Mouse (Mus musculus): ENCODE measurements at regions not wholly inside any gene's neighbourhood (a gene's known extent, or its start where the extent isn't known, plus 50 kb on each side); places are given as distances from the start of the nearest gene placed in this dataset.

- DNase-seq (ENCODE audit: low read depth in 2 of 2, low spot score in 2 of 2) = no peak
Measured at GRCm38 (mm10) chr16:5382228-5382884, 126.6 kb upstream of the Eef2kmt start.

DNA sequence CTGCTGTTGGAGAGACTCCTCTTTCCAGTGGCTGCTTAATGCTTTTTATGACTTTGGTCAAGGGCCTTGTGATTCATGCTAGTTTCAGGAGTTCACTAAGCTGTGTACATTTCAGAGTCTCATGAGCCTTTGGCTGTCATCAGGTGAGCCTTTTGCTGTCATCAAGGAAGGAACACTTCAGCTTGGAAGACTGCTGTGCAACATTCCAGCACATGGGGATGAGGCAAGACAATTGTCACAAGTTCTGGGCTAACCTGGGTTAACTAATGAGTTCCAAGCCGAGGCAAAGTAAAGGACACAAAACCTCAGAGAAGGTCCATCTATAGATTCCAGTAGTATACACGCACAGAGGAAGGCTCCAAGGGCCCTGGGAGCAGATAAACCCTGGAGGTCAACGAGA lies 124.8 kb upstream of the Eef2kmt start:
- DNase-seq (ENCODE audit: low read depth in 2 of 2, low spot score in 2 of 2) = no peak

DNA sequence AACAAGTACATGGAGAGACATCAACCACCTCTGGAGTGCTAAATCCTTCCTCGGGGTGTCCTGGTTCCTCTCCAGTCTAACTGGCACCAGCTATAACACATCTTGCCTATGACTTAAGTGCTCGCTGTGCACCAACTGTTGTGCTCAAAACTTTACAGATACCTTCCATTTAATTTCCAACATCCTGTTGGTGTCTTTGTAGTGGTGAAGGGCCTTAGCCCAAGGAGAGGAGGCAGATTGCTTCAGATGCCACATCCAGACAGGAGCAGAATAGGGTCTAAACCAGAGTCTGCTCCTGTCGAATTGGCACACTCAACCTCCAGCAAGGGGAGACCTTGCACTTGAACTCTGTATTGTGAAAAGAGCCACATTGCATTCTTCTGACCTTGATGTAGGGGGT lies 121.2 kb upstream of the Eef2kmt start:
- no peak for DNase-seq (ENCODE audit: low read depth in 2 of 2, low spot score in 2 of 2)

DNA sequence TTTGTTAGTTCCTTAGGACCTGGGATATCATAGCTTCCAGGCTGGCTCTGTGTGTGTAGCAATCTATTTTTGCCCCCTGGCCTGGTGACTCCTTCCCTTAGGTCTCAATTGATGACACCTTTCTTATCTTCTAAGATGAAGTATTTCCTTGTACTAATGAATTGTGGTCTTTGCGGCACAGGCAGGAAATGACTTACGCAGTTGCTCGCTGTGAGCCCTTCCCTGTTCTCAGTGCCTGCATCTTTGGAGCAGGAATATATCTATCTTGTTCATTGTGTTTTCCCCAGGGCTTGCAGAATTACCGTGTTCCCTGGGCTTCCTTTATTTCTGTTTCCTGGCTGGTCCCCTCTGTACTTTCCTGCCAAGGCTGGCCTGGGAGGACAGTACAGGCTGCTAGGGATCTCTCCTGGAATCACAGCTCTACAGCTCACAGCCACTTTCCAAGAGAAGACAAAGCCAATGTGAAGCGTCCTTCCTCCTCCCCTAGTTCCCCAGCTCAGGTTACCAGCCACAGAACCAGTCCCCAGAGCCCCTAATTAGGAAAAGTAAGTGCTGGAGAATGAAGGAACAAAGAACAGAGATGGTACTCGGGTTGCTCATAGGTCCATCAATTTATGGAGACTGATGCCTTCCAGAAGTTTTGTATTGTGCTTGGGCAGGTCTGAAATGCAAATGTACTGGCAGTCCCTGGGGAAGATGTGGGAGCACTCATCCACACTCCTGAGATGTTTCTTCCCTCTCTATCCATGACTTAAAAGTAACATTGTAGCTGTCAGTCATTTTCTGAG lies 119.2 kb upstream of the Eef2kmt start:
- DNase-seq (ENCODE audit: low read depth in 2 of 2, low spot score in 2 of 2) = no peak

DNA sequence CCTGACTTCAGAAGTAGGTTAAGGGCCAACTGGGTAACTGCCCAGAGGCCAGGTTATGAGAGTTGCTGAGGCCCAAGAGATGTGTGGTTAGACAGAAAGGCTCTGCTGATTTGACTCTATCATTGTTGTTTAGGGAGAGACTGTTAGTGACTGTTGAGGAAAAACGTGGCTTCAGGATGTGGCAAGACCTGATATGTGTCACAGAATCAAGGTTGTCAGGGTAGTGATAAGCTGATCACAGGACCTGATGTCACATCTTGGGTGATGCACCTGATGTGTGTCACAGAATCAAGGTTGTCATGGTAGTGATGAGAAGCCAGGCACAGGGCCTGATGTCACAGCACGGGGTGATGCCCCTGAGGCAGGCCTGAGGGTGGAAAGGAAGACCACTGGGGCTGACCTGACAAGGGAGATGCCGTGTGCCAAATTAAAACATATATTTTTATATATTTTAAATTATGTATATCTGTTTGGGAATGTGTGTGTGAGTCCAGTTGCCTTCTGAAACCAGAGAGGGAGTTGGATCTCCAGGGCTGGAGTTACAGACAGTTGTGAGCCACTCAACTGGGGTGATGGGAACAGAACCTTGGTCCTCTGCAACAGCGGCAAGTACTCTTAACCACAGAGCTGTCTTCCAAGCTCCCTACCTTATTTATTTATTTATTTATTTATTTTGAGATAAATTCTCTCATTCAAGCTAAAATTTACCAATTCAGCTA lies 115.6 kb upstream of the Eef2kmt start:
- DNase-seq (ENCODE audit: low read depth in 2 of 2, low spot score in 2 of 2) = no peak

- no peak for DNase-seq (ENCODE audit: low read depth in 2 of 2, low spot score in 2 of 2)
Measured at GRCm38 (mm10) chr16:5370496-5370895, 114.7 kb upstream of the Eef2kmt start.

DNA sequence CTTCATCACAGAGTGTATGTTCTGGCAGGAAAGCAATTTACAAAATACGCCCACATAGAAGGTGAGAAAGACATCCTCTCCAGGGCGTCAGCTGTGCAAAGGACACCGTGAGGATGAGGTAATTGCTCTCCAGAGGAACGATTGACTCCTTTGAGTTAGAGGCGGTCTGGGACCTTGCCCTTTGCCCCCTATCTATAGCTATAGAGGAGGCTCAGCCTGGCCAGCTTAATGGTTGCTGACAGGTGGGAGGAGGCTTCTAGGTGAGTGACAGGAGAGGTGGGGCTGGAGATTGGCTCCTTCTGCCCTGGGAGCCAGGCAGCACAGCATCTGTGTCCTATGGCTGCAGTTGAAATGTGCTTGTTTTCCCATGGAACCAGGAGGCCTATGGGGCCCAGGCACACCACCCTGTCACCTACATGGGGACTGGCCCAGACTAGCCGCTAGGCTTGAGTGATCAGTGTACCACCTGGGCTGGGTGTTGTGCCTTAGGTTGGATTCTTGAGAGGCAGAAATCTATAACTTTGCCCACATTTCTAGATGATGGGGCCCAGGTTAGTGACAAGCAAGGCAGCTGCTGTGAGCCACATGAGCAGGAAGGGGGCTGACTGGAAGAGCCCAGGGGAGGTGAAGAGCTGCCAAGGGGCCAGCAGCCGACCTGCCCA lies 113.2 kb upstream of the Eef2kmt start:
- DNase-seq (ENCODE audit: low read depth in 2 of 2, low spot score in 2 of 2) = no peak

DNA sequence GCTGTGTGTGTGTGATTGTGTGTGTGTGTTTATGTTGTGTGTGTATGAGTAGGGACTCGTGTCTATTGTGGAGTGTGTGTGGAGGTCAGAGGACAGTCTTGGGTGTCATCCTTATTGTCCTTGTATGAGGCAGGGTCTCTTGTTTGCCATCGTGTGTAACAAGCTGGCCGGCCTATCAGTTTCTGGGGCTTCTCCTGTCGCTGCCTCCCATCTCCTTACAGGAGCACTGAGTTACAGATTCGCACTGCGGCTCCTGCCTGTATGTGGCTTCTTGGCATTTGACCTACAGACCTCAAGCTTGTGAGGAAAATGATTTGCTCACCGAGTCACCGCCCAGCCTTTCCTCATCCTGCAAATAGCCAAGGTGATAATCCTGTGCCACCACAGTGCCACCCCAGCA lies 112.6 kb upstream of the Eef2kmt start:
- no peak for DNase-seq (ENCODE audit: low read depth in 2 of 2, low spot score in 2 of 2)

- no peak for DNase-seq (ENCODE audit: low read depth in 2 of 2, low spot score in 2 of 2)
Measured at GRCm38 (mm10) chr16:5367581-5368119, 111.9 kb upstream of the Eef2kmt start.

GRCm38 (mm10) chr16:5366021-5366420 lies 110.2 kb upstream of the Eef2kmt start:
- DNase-seq (ENCODE audit: low read depth in 2 of 2, low spot score in 2 of 2) = no peak

DNA sequence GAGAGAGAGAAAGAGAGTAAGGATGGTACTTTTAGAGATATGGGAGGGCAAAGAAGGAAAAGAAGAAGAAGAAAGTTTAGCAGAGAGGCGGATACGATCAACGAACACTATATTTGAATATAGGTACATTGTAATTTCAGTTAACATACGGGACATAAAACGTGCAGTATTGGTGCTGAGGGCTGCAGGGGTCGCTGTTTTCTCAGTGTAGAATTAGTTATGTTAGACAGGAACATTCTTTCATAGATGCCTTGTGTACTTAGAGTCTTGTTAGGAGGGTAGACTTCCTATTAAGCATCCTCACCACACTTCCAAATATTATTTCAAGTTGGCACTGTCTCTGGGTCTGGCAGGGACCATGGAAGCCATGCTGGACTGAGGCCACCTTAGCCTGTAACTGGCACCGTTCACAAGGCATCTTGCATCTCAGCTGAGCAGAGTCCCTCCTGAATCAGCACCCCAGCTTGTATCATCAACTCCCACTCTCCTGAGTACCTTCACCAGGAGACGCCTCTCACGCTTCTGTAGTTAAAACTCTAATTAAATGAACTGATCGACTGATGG lies 107.3 kb upstream of the Eef2kmt start:
- DNase-seq (ENCODE audit: low read depth in 2 of 2, low spot score in 2 of 2) = no peak

DNA sequence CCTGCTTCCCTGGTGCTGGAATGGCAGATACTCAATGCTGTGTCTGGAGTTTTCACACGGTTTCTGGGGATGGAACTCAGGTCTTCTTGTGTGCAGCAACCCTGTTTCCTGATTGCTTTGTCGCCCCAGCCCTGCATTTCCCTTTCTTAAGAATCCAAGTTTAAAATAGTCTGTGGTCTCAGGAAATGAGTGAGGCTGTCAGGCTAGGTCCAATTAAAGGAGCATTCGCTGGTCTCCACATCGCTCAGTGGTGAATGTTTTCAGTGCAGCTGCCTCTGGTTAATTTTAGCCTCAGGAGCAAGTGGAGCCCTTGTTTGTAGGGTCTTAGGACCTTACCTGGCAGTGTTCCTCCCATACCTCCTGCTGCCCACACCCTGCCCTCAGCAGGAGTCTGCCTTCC lies 103.4 kb upstream of the Eef2kmt start:
- DNase-seq (ENCODE audit: low read depth in 2 of 2, low spot score in 2 of 2) = no peak

GRCm38 (mm10) chr16:5353881-5354280 lies 98.1 kb upstream of the Eef2kmt start:
- DNase-seq (ENCODE audit: low read depth in 2 of 2, low spot score in 2 of 2) = no peak

DNA sequence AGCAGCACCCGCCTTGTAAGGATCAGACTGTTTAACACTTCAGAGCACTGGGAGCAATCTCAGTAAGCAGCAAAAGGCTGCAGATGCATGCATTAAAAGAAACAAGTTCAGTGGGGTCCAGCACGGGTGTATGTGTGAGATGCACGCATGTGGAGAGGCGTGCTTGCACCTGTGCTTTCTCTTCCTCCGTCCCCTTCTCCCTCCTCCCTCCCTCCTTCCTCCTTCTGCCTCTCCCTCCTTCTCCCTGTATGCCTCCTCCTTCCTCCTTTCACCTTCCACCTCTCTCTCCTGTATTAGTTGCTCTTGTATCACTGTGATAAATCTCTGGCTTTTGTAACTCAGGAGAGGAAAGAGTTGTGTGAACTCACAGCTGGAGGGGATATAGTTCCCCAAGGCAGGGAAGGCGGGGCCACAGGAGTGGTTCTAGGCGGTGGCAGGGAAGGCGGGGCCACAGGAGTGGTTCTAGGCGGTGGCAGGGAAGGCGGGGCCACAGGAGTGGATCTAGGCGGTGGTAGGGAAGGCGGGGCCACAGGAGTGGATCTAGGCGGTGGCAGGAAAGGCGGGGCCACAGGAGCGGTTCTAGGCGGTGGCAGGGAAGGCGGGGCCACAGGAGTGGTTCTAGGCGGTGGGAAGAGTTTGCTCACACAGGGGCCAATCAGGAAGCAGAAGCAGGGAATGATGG lies 96.2 kb upstream of the Eef2kmt start:
- DNase-seq (ENCODE audit: low read depth in 2 of 2, low spot score in 2 of 2) = peak; percentile 3 to 25

DNA sequence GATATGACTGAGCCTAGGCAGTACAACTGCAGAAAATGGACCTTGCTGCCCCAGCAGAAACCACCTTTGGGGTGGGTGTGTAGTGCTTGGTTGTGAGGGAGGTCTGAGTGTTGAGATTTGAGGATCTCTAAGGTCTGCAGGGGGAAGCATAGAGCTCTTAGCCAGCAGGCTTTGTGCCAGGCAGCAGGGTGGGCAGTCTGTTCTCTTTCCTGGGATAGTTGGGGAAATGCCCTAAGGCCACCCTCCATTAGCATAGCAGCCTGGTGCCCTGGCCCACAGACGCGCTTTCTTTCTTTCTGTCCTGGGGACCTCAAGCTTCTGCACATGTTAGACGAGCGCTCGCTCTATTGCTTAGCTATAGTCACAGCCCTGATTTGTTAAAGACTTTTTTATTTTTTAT lies 91.4 kb upstream of the Eef2kmt start:
- no peak for DNase-seq (ENCODE audit: low read depth in 2 of 2, low spot score in 2 of 2)

DNA sequence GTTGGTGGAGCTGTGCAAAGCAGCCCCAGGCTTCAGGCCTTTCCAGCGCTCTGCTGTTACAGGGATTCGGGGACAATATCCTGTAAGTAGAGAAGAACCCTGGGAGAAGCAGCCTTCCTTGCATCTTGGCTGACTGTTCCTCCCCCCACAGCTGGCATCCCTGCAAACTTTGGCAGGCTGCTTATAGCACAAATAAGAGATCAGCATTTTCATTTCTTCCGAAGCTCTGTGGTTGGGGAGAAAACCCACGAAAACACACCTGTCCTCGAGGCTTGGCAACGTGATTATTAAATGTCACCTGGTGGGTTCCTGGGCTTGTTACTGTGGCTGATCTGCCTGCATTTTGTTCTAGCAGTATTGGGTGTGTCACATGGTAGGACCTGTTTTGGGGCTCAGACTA lies 86.5 kb upstream of the Eef2kmt start:
- no peak for DNase-seq (ENCODE audit: low read depth in 2 of 2, low spot score in 2 of 2)

- no peak for DNase-seq (ENCODE audit: low read depth in 2 of 2, low spot score in 2 of 2)
Measured at GRCm38 (mm10) chr16:5316271-5316670, 60.5 kb upstream of the Eef2kmt start.

- DNase-seq (ENCODE audit: low read depth in 2 of 2, low spot score in 2 of 2) = no peak
Measured at GRCm38 (mm10) chr16:5313261-5313660, 57.5 kb upstream of the Eef2kmt start.

DNA sequence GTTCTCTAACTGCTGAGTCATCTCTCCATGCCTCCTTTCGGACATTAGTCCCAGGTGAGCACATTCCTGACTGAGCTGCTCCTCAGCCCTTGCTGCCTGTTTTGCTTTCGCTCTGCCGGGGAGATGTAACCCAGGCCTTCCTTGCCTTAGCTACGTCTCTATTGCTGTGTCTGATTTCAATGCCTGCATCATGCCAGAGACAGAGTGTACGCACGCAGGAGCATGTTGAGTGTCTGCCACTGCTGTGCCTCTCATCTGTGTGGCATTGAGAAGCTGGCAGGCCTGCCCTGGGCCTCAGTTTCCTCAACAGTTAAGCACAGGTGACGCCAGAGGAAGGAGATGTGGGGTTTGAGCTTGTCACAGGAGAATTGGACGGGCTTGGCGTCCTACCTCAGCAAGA lies 55.7 kb upstream of the Eef2kmt start:
- no peak for DNase-seq (ENCODE audit: low read depth in 2 of 2, low spot score in 2 of 2)

- DNase-seq (ENCODE audit: low read depth in 2 of 2, low spot score in 2 of 2) = no peak
Measured at GRCm38 (mm10) chr16:5310736-5311135, 55.0 kb upstream of the Eef2kmt start.

DNA sequence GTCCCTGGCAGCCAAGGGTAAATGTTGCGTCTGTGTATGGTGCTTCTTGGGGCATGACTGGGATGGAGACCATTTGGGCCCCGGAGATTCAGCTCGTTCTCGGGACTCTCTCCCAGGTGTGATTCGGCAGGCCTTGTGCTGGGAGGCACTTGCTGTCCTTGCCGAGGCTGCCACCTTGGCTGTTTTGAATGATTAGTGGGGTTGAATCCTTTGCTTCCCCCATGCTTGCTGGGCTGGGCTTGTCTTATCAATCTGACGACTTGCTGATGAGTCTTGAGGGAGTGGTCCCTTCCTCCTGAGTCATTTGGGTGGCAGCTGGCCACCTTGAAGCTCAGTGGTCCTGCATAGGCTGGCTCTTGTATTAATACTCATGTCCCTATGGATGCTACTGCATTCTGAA lies 52.0 kb upstream of the Eef2kmt start:
- DNase-seq (ENCODE audit: low read depth in 2 of 2, low spot score in 2 of 2) = no peak

Data from CD8-positive naive resting alpha-beta T cell, adult 2 months (primary cell).